Mouse (Mus musculus) kidney, postnatal 4 days (tissue): Measurements from ENCODE around the gene Gm20869.
"Not testable (repeated sequence)": the region's sequence is repeated elsewhere in the genome, so short reads cannot be mapped to it uniquely, and the experiment has no call there.

Experiments
- DNase-seq, 2 experiments: peaks; one replicate each; pipeline ENCODE4 v3.0.0; 2021; ENCODE audit warnings: mixed read lengths in 2 of 2

Gene Gm20869

DNA sequence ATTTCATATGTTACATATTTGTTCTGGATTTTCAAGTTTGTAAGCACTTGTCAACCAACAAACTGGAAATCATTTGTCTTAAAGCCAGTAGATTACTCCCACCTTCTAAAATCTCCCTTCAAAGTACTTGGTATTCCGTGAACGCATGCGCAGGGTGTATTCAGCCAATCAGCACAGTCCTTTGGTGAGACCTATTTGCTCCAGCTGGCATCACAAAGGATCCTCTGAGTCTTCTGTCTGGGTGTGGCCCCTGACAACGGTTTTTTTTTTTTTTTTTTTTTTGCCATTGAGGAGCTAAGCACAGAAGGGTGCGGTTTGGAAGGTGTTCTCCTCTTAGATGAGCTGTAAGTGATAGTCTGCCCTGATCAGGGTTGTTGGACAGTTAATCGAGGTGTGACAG, at the start of gene Gm20869:
Gene Gm20869 (plus strand): TSS at position 301 of the 400 bp plus-strand sequence.
- not testable (repeated sequence) for DNase-seq
